Mouse (Mus musculus): ENCODE measurements at regions not wholly inside any gene's neighbourhood (a gene's known extent, or its start where the extent isn't known, plus 50 kb on each side); places are given as distances from the start of the nearest gene placed in this dataset.

- ChIA-PET CTCF (no interaction called here), POLR2A (no interaction called here)
These were observed 81.0 kb downstream of the A730046J19Rik start for GRCm38 (mm10) chrX:144234457-144234856.

- ChIA-PET POLR2A (interaction anchor here in 1 of 4 experiments (1.4 kb wide), 1 partner anchor 70 kb away, joined by 3 read pairs; no protein-coding TSS in a partner anchor), CTCF (no interaction called here)
These were observed 51.7 kb upstream of the Alg13 start for GRCm38 (mm10) chrX:144265934-144266333.
